ENCODE assay signal across 13 mouse cellular contexts in genomic region chr19:61087781-61088180, GRCm38 (mm10).
"Had no signal": no experiment of that assay in that cellular context is flagged by ENCODE, and none has a peak within 500 bp of the region (broad histone marks: within the 10 kb centered on the region; RNA-seq: fewer than 3 reads in every experiment).

No protein-coding gene starts in this region.

- DNase-seq: gastrocnemius, adult 2 months; gastrocnemius, postnatal 10 days; gastrocnemius, postnatal 25 days; heart, postnatal 10 days; heart, postnatal 4 days; kidney, adult 18-20 months; kidney, adult 8-10 months; kidney, postnatal 10 days; kidney, postnatal 25 days; kidney, postnatal 4 days; liver; liver, embryonic 13.5 days; liver, postnatal 0 days had no signal
